Mouse (Mus musculus) heart, adult 2 months (tissue): ENCODE data around the gene Pak2. TPM values are rescaled to one million over a fixed set of nuclear protein-coding genes. Genes with fewer than 3 reads are reported as not detected.

Source experiments
- DNase-seq, 2 experiments: peaks; one replicate each; pipeline ENCODE4 v3.0.0; 2021
- H3K27ac ChIP-seq: fragments of 200-600 bp; 2 replicates; pipeline ENCODE4 v1.8.1; 2022
- H3K27me3 ChIP-seq: fragments of 200-500 bp; 2 replicates; pipeline ENCODE4 v1.6.1; 2012; ENCODE audit warnings: mild to moderate bottlenecking, low read length, inconsistent platforms, mixed read lengths; ENCODE audit not compliant: control insufficient read depth, insufficient read depth
- H3K36me3 ChIP-seq: fragments of 200-500 bp; 2 replicates; pipeline ENCODE4 v1.6.1; 2012; ENCODE audit warnings: low read length, inconsistent platforms; ENCODE audit not compliant: control insufficient read depth, insufficient read depth
- H3K4me1 ChIP-seq: fragments of 200-500 bp; 2 replicates; pipeline ENCODE4 v1.6.1; 2011; ENCODE audit warnings: low read length; ENCODE audit not compliant: control insufficient read depth, insufficient read depth
- H3K4me3 ChIP-seq: fragments of 200-600 bp; 2 replicates; pipeline ENCODE4 v1.8.1; 2022
- H3K79me2 ChIP-seq: fragments of 200-500 bp; replicated peaks from 2 replicates; pipeline ENCODE4 v1.6.1; 2012; ENCODE audit warnings: mild to moderate bottlenecking, inconsistent platforms, low read length, moderate library complexity, mixed read lengths; ENCODE audit not compliant: control insufficient read depth, insufficient read depth
- H3K9ac ChIP-seq: fragments of 200-500 bp; 2 replicates; pipeline ENCODE4 v1.6.1; 2012; ENCODE audit warnings: low read depth, mild to moderate bottlenecking, control low read depth, inconsistent platforms, low read length, mixed read lengths
- CTCF ChIP-seq: fragments of 200-600 bp; IDR thresholded peaks from 2 replicates; pipeline ENCODE4 v1.8.1; 2022; ENCODE audit warnings: antibody characterized with exemption, mild to moderate bottlenecking, moderate library complexity
- EP300 ChIP-seq: fragments of 200-500 bp; IDR thresholded peaks from 2 replicates; pipeline ENCODE4 v1.6.1; 2011; ENCODE audit warnings: low read depth, low read length, control low read depth; ENCODE audit not compliant: insufficient read depth
- POLR2A ChIP-seq: fragments of 200-500 bp; IDR thresholded peaks from 2 replicates; pipeline ENCODE4 v1.6.1; 2011; ENCODE audit warnings: mild to moderate bottlenecking, low read depth, low read length, control low read depth; ENCODE audit not compliant: insufficient read depth
- WGBS: fragments of 180-500 bp; shearing (Covaris S2); methylation state at CpG from one replicate; pipeline ENCODE4 v1.1.7; 2018; 5-methylcytosine and 5-hydroxymethylcytosine counted together
- intact Hi-C: fragments of 180-260 bp; cut with DNase I; formaldehyde crosslinking; loops from one replicate; pipeline ENCODE4 v1.15.1; 2025
- polyA plus RNA-seq: library from polyadenylated mRNA; depleted of rRNA; stranded (reverse); fragments of >200 nt; gene quantifications from 2 replicates; pipeline ENCODE4 v1.2.3, GENCODE M21; 2012
- total RNA-seq, 2 experiments: library from RNA; stranded (reverse); gene quantifications; 2 replicates each; pipeline ENCODE4 v1.2.3; 2021

Pak2 gene
- total and polyA plus RNA-seq, 3 experiments, result 9.6 to 27.3 (median 26.3) TPM

GRCm38 (mm10) chr16:32019678-32020077 lies 59.5 kb downstream of the Pak2 start:
- intact Hi-C loops, result no loop called here
- H3K36me3 ChIP-seq, result no peaks in the 10 kb centered on the region; the same call in none of the 2 replicates
- no peak overlapping the region for H3K9ac ChIP-seq
- H3K79me2 ChIP-seq, result no peaks in the 10 kb centered on the region
- H3K27me3 ChIP-seq, result no peaks in the 10 kb centered on the region
- no peak overlapping the region for H3K4me3 ChIP-seq
- no peak for DNase-seq
- no peak for TF ChIP-seq POLR2A
- no peak for TF ChIP-seq CTCF
- H3K27ac ChIP-seq, result no peak overlapping the region
- 93% methylated on average over 9 of the region's 9 CpGs for WGBS
- H3K4me1 ChIP-seq, result no peaks in the 10 kb centered on the region

GRCm38 (mm10) chr16:32010330-32010729 lies 68.8 kb downstream of the Pak2 start:
- intact Hi-C loops, result no loop called here
- no peak overlapping the region for H3K27ac ChIP-seq
- 80% methylated on average over 4 of the region's 4 CpGs for WGBS
- no peaks in the 10 kb centered on the region for H3K36me3 ChIP-seq
- TF ChIP-seq CTCF (no peak), EP300 (no peak), POLR2A (no peak)
- no peaks in the 10 kb centered on the region for H3K79me2 ChIP-seq
- no peak for DNase-seq
- no peaks in the 10 kb centered on the region for H3K4me1 ChIP-seq
- H3K9ac ChIP-seq, result no peak overlapping the region
- H3K27me3 ChIP-seq, result no peaks in the 10 kb centered on the region
- H3K4me3 ChIP-seq, result no peak overlapping the region

- H3K4me3 ChIP-seq, result no peak overlapping the region
- no peaks in the 10 kb centered on the region for H3K4me1 ChIP-seq
- H3K27me3 ChIP-seq, result no peaks in the 10 kb centered on the region
- no peaks in the 10 kb centered on the region for H3K36me3 ChIP-seq
- TF ChIP-seq CTCF (no peak), EP300 (no peak), POLR2A (no peak)
- intact Hi-C loops, result no loop called here
- H3K9ac ChIP-seq, result no peak overlapping the region
- no peak overlapping the region for H3K27ac ChIP-seq
- no peaks in the 10 kb centered on the region for H3K79me2 ChIP-seq
- 28% methylated on average over 5 of the region's 5 CpGs for WGBS
- DNase-seq, result no peak
These were observed 69.2 kb downstream of the Pak2 start for GRCm38 (mm10) chr16:32009913-32010312.

GRCm38 (mm10) chr16:32008529-32009293 lies 70.4 kb downstream of the Pak2 start:
- no peak overlapping the region for H3K27ac ChIP-seq
- H3K9ac ChIP-seq, result no peak overlapping the region
- WGBS, result 74% methylated on average over 10 of the region's 10 CpGs
- no peak overlapping the region for H3K4me3 ChIP-seq
- intact Hi-C loops, result no loop called here
- H3K79me2 ChIP-seq, result no peaks in the 10 kb centered on the region
- no peaks in the 10 kb centered on the region for H3K36me3 ChIP-seq
- TF ChIP-seq CTCF, result no peak
- TF ChIP-seq EP300, result no peak
- TF ChIP-seq POLR2A, result no peak
- DNase-seq, result no peak
- H3K27me3 ChIP-seq, result no peaks in the 10 kb centered on the region
- H3K4me1 ChIP-seq, result no peaks in the 10 kb centered on the region

- Histone ChIP-seq H3K4me1 (peaks cover 3% of the 10 kb centered on the region; the same call in 1 of the 2 replicates), H3K9ac (no peak overlapping the region), H3K79me2 (no peaks in the 10 kb centered on the region), H3K27me3 (no peaks in the 10 kb centered on the region), H3K4me3 (no peak overlapping the region), H3K36me3 (peaks cover 3% of the 10 kb centered on the region; the same call in 1 of the 2 replicates), H3K27ac (no peak overlapping the region)
- 84% methylated on average over 3 of the region's 3 CpGs for WGBS
- intact Hi-C loops, result loop anchor here (5.0 kb wide), 2 partner anchors 73 to 243 kb away; partner anchors contain the start of genes Fbxo45, Pak2 and Wdr53
- DNase-seq, result no peak
- TF ChIP-seq EP300 (no peak), CTCF (no peak), POLR2A (no peak)
These were observed 74.4 kb downstream of the Pak2 start for GRCm38 (mm10) chr16:32004731-32005130.
